Mouse (Mus musculus) cerebellum, adult 18-20 months (tissue): ENCODE data around the gene Uaca.
"Not testable (repeated sequence)": the region's sequence is repeated elsewhere in the genome, so short reads cannot be mapped to it uniquely, and the experiment has no call there.

Source experiments
- DNase-seq, 2 experiments: peaks; one replicate each; pipeline ENCODE4 v3.0.0; 2021

The Uaca gene

GRCm38 (mm10) chr9:60796076-60796475 lies 1.7 kb downstream of the Uaca start:
- DNase-seq, result no peak

DNA sequence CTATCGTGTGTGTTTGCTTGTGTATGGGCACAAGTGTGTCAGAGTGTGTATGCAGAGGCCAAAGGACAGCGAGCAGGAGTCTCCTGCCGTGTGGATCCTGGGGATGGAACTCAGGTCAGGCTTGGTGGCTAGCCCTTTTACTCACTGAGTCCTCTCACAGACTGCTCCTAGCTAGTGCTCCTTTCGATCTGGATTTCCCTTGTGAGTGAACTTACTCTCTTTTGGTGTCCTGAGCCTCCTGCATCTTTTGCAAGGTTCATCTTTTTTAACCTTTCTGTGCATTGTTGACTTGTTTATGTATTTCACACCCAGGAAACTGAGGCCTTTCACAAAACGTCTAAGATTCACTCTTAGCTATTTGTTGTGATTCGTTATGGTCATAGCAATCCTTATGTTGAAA lies 2.8 kb downstream of the Uaca start:
- DNase-seq, result no peak

- DNase-seq, result no peak
Observed at GRCm38 (mm10) chr9:60799061-60799460, 4.7 kb downstream of the Uaca start.

- no peak for DNase-seq
Observed at GRCm38 (mm10) chr9:60800663-60801382, 6.5 kb downstream of the Uaca start.

GRCm38 (mm10) chr9:60801746-60802145 lies 7.4 kb downstream of the Uaca start:
- DNase-seq, result no peak

DNA sequence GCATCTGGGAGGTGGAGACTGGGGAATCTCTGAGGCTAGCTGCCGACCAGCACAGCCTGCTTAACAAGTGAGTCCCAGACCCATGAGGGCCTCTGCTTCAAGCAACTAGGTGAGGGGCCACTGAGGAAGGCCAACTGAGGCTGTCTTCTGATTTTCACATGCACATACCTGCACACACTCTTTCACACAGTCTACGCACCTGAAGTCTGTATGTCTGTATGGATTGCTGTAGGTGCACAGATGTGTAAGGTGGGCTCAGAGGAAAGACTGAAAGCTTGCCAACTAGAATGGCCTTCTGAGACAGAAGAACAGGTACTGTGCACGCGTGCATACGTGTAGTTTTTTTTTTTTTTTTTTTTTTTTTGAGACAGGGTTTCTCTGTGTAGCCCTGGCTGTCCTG lies 8.0 kb downstream of the Uaca start:
- DNase-seq, result no peak

DNA sequence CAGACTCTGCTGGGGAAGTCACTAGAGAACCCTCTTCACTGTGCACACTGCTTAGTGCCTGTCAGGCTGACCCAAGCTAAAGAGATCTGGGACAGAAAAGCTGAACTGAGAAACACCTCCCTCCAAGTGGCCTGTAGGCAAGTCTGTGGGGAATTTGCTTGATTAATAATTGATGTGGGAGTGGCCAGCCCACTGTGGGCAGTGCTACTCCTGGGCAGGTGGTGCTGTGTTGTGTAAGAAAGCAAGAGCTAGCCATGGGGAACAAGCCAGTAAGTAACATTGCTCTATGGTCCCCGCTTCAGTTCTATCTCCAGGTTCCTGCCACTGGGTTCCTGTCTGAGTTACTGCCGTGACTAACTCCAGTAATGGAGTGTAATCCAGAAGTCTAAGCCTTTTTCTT lies 11.7 kb downstream of the Uaca start:
- no peak for DNase-seq

- DNase-seq, result no peak
Observed at GRCm38 (mm10) chr9:60807996-60808395, 13.7 kb downstream of the Uaca start.

DNA sequence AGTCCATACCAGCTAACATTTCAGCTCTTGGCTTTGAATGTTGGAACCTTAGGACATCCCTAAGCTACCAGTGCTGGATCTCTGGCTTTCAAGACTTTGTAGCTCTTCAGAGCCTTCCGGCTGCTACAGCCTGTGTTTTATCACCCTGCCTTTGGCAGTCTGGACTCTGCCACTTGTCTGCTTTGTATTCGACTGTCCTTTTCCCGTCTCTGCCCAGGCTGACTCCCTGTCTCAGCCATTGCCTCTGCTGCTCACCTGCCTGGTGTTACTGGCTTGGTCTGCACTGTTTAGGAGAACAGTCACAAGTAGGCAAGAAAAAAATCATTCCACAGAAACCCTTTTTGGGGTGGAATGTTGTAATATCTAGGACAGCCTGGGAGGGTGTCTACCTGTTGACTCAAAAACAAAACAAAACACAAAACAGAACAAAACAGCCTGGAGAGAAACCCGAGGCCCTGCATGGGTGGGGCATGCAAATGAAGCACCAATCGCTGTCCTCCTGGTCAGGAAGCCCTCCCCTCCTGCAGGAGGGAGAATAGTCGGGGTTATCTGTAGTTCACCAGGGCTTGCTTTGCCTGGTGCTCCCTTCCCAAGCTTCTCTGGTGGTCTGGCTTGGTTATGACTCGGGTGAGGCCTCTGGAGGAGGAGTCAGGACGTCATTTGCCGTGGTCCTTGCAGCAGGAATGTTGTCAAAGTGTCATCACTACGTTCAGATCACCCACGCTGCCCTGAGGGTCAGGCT lies 19.0 kb downstream of the Uaca start:
- no peak for DNase-seq

DNA sequence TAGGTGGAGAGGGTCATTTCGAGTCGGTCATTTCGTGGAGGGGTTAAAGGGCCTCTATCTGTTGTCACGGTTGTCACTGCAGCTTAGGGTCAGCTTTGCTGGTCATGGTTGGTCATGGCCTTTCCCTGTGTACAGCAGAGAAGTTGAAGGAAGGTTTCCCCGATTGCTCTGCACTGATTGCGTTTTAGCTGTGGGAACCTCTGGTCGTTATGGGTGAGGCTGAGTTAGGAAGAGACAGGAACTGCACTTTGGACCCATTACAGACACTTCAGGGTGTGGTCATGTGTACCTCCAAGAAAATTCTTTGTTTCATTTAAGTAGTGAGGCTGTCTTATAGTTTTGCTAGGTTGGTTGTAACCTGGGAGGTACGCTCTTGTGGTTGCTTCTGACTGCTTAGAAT lies 21.2 kb downstream of the Uaca start:
- no peak for DNase-seq

DNA sequence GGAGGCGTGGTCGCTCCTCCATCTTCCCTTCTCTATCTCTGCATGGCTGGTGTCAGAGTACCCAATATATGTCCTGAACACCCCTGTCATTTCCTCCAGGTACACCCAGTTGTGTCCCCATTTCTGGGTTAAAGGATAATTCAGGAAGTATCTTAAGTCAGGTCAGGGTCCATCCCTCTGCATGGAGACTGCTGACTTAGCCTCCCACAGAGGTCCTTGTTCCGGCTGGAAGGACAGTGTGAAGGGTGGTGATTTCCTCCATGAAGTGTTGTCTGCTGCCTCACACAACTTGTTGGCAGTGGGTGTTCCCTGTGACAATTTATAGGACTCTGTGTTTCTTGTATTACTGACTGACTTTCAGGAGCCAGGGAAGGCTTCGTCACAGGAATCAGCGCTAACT lies 23.2 kb downstream of the Uaca start:
- no peak for DNase-seq

GRCm38 (mm10) chr9:60818582-60818981 lies 24.2 kb downstream of the Uaca start:
- not testable (repeated sequence) for DNase-seq

DNA sequence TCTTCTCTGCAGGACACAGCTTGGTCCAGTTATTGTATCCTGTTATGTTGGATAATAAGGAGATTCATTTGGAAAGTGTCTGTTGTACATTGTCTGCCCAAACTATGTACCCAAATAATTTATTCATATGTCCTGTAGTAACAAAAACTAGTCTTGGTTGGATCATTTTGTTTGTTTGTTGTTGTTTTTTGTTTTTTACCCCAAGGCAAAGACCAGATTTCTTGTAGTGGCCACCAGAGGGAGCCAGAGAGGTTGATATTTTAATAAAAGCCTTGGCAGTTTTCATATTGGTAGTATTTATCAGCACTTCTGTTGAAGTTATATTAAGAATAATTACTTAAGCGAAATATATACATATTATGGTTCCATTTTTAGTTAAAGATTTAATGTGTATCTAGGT lies 25.0 kb downstream of the Uaca start:
- DNase-seq, result peak; percentile 21 to 51

DNA sequence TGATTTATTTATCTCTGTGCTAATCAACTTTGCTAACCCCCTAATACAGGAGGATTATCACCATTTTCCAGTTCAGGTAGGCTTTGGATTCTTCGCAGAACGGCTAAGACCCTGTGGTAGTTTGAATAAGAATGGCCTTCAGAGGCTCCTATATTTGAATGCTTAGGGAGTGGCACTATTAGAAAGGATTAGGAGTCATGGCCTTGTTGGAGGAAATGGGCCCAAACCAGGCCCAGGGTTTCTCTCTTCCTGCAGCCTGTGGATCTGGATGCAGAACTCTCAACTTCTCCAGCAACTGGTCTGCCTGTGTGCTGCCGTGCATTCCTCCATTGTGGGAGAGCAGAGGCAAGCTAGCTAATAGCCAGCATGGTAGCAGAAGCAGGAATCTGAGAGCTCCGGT lies 27.2 kb downstream of the Uaca start:
- DNase-seq, result no peak

DNA sequence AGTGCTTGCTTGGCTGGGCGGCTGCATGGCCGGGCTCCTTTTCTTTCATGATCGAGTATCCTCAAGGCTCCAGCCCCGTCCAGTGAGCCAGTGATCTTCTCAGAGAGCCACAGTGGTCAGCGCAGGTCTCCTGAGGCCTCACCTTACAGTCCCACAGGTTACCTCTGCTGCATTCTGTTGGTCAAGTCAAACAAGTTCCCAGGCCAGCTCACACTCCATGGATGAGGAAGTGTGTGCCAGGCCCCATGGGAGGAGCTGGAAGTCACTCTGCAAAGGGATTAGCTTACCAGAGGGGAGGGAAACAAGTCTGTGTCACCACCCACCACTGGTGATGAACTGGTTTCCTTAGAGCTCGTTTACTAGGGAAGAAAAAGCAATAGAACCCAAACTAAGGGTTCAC lies 28.3 kb downstream of the Uaca start:
- DNase-seq, result no peak

DNA sequence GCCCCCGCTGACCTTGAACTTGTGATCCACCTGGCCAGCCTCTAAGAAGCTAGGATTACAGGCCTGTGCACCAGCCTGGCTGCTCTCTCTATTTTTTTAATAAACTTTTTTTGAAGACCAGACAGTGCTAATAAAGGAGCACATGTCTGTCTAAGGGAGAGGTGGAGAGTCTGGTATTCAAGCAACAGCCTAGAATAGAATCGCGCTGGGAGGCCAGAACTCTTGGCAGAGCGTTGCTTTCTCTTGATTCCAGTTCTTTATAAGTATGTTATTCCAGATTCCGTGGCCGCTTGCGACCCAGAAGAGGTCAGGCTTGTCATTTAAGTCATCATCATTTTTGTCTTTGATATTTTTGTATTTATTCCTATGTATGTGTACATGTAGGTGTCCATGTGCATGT lies 31.2 kb downstream of the Uaca start:
- DNase-seq, result no peak

- no peak for DNase-seq
Observed at GRCm38 (mm10) chr9:60826759-60827158, 32.4 kb downstream of the Uaca start.

DNA sequence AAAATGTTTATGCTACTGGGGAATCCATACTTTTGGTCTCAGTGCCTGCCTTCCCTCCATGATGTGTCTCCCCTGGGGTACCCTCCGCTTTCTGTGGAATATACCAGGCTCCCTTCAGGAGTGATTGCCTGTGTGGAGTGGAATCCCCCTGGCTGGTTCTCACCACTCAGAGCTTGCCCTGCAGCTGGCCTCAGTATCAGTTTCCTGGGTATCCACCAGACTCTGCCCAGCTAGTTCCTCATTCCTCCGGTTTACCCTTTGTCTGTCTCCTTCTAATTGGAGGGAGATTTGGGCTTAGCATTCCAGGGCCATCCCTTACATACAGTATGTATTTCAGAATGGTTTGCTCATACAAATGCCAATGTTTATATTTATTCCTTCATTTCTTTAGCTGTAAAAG lies 33.9 kb downstream of the Uaca start:
- no peak for DNase-seq

DNA sequence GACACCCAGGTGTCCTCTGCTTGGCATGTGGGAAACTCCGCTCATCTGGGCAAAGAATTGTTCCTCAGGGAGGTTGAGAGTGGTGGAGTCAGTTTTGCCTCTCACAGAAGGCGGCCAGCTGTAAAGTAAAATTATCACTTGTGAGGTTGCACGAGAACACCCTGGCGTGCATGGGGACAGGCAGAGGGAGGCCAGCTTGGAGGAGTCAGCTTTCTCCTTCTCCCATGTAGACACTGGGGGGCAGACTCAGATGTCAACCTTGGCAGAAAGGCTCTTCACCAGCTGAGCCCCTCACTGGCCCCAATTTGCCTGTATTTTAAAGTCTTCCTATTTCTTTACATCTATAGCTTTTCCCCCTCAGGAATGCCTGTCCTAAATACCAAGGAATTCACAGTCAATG lies 35.3 kb downstream of the Uaca start:
- no peak for DNase-seq

GRCm38 (mm10) chr9:60830079-60830478 lies 35.7 kb downstream of the Uaca start:
- DNase-seq, result no peak

GRCm38 (mm10) chr9:60832233-60832632 lies 37.9 kb downstream of the Uaca start:
- DNase-seq, result no peak

DNA sequence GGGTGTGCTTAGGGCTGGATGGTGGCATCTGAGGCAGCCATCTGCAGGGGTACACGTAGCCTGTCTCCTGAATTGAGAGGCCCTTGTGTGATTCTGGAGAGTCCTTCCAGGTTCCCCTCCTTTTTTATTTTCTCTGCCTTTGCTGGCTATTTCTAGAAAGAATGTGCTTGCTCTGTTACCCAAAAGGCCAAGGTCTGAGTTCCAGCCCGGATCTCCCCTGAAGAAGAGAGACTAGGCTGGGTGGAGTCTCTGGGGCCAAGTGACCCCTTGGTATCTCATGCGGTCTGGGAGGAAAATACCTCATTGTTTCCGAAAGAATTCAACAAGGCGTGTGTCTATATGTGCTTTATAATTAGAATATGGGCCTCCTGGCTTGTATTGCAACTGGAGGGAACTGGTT lies 41.8 kb downstream of the Uaca start:
- no peak for DNase-seq

- DNase-seq, result no peak
Observed at GRCm38 (mm10) chr9:60837078-60837448, 42.7 kb downstream of the Uaca start.

DNA sequence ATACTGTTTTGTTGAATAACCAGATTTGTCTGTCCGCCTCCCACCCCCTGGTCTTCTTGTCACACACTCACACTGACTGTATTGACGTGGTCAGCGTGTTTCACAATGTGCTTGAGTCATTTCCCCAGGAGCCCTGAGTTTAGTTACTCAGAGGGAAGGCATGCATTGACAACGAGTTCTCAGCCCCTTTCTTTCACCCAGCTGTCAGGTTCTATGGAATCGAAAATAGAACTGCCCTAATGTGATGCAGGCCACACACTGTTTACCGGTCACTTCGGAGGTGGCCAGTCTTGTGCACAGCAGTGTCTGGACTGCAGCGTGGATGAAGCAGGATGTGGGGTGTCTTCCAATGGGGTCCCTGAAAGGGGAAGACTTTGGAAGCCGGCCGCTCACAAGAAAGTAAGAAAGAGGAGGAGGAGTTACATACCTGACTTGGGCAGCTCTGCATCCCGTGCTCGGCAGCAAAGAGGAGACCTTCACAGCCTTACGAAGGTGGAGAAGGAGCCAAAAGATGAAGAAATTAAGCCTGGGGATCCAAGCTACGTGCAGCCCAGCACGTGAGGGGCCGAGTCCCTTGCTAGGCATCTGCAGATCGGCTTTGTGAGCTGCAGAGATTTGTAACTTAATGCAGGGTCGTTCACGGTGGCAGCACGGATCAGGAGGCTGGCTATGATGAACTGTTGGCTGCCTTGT lies 43.3 kb downstream of the Uaca start:
- no peak for DNase-seq
